27 mouse cellular contexts compared by ENCODE assay signal in genomic region chr13:98296072-98296471, GRCm38 (mm10). TPM values are rescaled to one million over a fixed set of nuclear protein-coding genes. Genes with fewer than 3 reads are reported as not detected.
DNase-seq lines count a peak whose midpoint lies in the region; ATAC-seq and TF ChIP-seq lines count a peak whose summit lies in the region.
"Had no signal": no experiment of that assay in that cellular context is flagged by ENCODE, and none has a peak within 500 bp of the region (broad histone marks: within the 10 kb centered on the region; RNA-seq: fewer than 3 reads in every experiment).

No protein-coding gene starts in this region.

- no peaks in the 10 kb centered on the region for H3K36me3 ChIP-seq in E14TG2a.4 (ENCODE audit: insufficient read depth, low read length)
- H3K36me3 ChIP-seq in stomach, embryonic 14.5 days (ENCODE audit: control insufficient read depth, insufficient read depth, low read length), result no peaks in the 10 kb centered on the region
- H3K36me3 ChIP-seq: forebrain, embryonic 12.5 days; G1E; heart, embryonic 15.5 days; kidney, embryonic 15.5 days; limb, embryonic 13.5 days; liver, embryonic 15.5 days; neural tube, embryonic 12.5 days had no signal

- H3K27me3 ChIP-seq in E14TG2a.4 (ENCODE audit: insufficient read depth, low read length), result no peaks in the 10 kb centered on the region
- no peaks in the 10 kb centered on the region for H3K27me3 ChIP-seq in stomach, embryonic 14.5 days (ENCODE audit: control insufficient read depth, insufficient read depth, low read length)
- H3K27me3 ChIP-seq: forebrain, embryonic 12.5 days; heart, embryonic 15.5 days; limb, embryonic 13.5 days; liver, embryonic 15.5 days; neural tube, embryonic 12.5 days had no signal

- peaks cover 42% of the 10 kb centered on the region for H3K4me1 ChIP-seq in E14TG2a.4 (replicated peaks; ENCODE audit: low read depth, low read length)
- H3K4me1 ChIP-seq in stomach, embryonic 14.5 days (ENCODE audit: control insufficient read depth, insufficient read depth, low read length), result no peaks in the 10 kb centered on the region
- H3K4me1 ChIP-seq: forebrain, embryonic 12.5 days; kidney, embryonic 15.5 days; limb, embryonic 13.5 days; liver, embryonic 15.5 days; neural tube, embryonic 12.5 days had no signal

- no peak overlapping the region for H3K4me2 ChIP-seq in stomach, embryonic 14.5 days (replicated peaks; ENCODE audit: low read depth, low read length)
- H3K4me2 ChIP-seq: forebrain, embryonic 12.5 days; heart, embryonic 15.5 days; kidney, embryonic 15.5 days; limb, embryonic 13.5 days; liver, embryonic 15.5 days; neural tube, embryonic 12.5 days had no signal

- no peak overlapping the region for H3K9ac ChIP-seq in stomach, embryonic 14.5 days (replicated peaks; ENCODE audit: low read depth, low read length)
- H3K9ac ChIP-seq: forebrain, embryonic 12.5 days; heart, embryonic 15.5 days; kidney, embryonic 15.5 days; limb, embryonic 13.5 days; liver, embryonic 15.5 days; neural tube, embryonic 12.5 days had no signal

- DNase-seq in layer of hippocampus, adult 2 months (ENCODE audit: low spot score in 2 of 2), result no peak
- DNase-seq in layer of hippocampus, postnatal 36 days, result no peak
- peak; percentile 59 for DNase-seq in R1 (ENCODE audit: low read depth, low spot score)
- no peak for DNase-seq in retina, postnatal 1 day
- no peak for DNase-seq in adrenal gland, postnatal 4 days (ENCODE audit: low spot score in 2 of 2)
- DNase-seq: adrenal gland, adult 8-10 months; cerebellum, adult 18-20 months; gastrocnemius, postnatal 10 days; heart, adult 2 months; lung, postnatal 36 days; right cerebral cortex, postnatal 14 days; thymus, adult 18-20 months had no signal

- no peak for TF ChIP-seq CTCF in layer of hippocampus, adult 2 months (conservative IDR thresholded peaks at IDR 0.05)
- TF ChIP-seq CTCF in E14TG2a.4 (conservative IDR thresholded peaks at IDR 0.05; ENCODE audit: low read length), result no peak

- H3K9me3 ChIP-seq in E14TG2a.4 (ENCODE audit: low read length), result peaks cover 10% of the 10 kb centered on the region
- no peaks in the 10 kb centered on the region for H3K9me3 ChIP-seq in stomach, embryonic 14.5 days (ENCODE audit: control insufficient read depth, low read depth, low read length)
- H3K9me3 ChIP-seq: forebrain, embryonic 12.5 days; heart, embryonic 15.5 days; kidney, embryonic 15.5 days; liver, embryonic 15.5 days; neural tube, embryonic 12.5 days had no signal

- peak; percentile 73; the same call in 1 of the 2 replicates for ATAC-seq in stomach, embryonic 14.5 days (ENCODE audit: insufficient number of reproducible peaks, insufficient read depth, low FRiP score, low read depth)

- H3K27ac ChIP-seq in layer of hippocampus, adult 2 months, result peak overlapping the region; percentile 46; the same call in 1 of the 2 replicates
- peak overlapping the region; percentile 58; the same call in 1 of the 2 replicates for H3K27ac ChIP-seq in stomach, embryonic 14.5 days (ENCODE audit: low read length)
- H3K27ac ChIP-seq: forebrain, embryonic 12.5 days; heart, adult 2 months; heart, embryonic 15.5 days; kidney, embryonic 15.5 days; limb, embryonic 13.5 days; liver, embryonic 15.5 days; neural tube, embryonic 12.5 days had no signal

- H3K4me3 ChIP-seq in layer of hippocampus, adult 2 months, result no peak overlapping the region
- H3K4me3 ChIP-seq in E14TG2a.4 (replicated peaks; ENCODE audit: low read length), result 0 out of 2 replicates have a peak overlapping the region, but pooled peaks have one; percentile 17
- no peak overlapping the region for H3K4me3 ChIP-seq in stomach, embryonic 14.5 days (ENCODE audit: low read depth, low read length)
- H3K4me3 ChIP-seq: forebrain, embryonic 12.5 days; heart, adult 2 months; heart, embryonic 15.5 days; kidney, embryonic 15.5 days; limb, embryonic 13.5 days; liver, embryonic 15.5 days; neural tube, embryonic 12.5 days had no signal

- WGBS in stomach, embryonic 14.5 days, result 43% methylated on average over 5 of the region's 5 CpGs

RNA-seq across cellular contexts. Expression of gene Gm21976, which starts 16.4 kb away (rescaled TPM):
- not detected for total RNA-seq in layer of hippocampus, adult 2 months (2021)
- total RNA-seq in layer of hippocampus, postnatal 36 days (2021), result not detected
- polyA plus RNA-seq in stomach, embryonic 14.5 days (2014; fragmentation: Nextera tagmentation; extraction: Ambion mirVana), result not detected in 2 replicates
- total RNA-seq in adrenal gland, postnatal 4 days (2021), result not detected
- total RNA-seq: adrenal gland, adult 8-10 months; common myeloid progenitor, adult 5-6 weeks; G1E; gastrocnemius, postnatal 10 days; heart, adult 2 months; layer of hippocampus, adult 18-20 months; monocyte, adult 5-6 weeks had no signal
- polyA plus RNA-seq: forebrain, embryonic 12.5 days; frontal cortex, adult 2 months; G1E; heart, adult 2 months; heart, embryonic 15.5 days; hindbrain, embryonic 11.5 days; kidney, embryonic 15.5 days; limb, embryonic 13.5 days; liver, embryonic 15.5 days; neural tube, embryonic 12.5 days; spleen, adult 2 months had no signal

RNA-seq across cellular contexts. Expression of gene Btf3, which starts 20.7 kb away (rescaled TPM):
- 100 to 1,000 TPM; 198 TPM for total RNA-seq in layer of hippocampus, adult 2 months (2021)
- total RNA-seq in layer of hippocampus, postnatal 36 days (2021), result 100 to 1,000 TPM; 187 to 191 TPM
- polyA plus RNA-seq in stomach, embryonic 14.5 days (2014; fragmentation: Nextera tagmentation; extraction: Ambion mirVana), result 666 and 685 TPM in 2 replicates
- 100 to 1,000 TPM; 464 TPM for total RNA-seq in adrenal gland, postnatal 4 days (2021)

RNA-seq across cellular contexts. Expression of gene Ankra2, which starts 33.2 kb away (rescaled TPM):
- total RNA-seq in layer of hippocampus, adult 2 months (2021), result 10 to 100 TPM; 50.0 to 50.4 TPM
- 10 to 100 TPM; 48.0 to 51.0 TPM for total RNA-seq in layer of hippocampus, postnatal 36 days (2021)
- polyA plus RNA-seq in stomach, embryonic 14.5 days (2014; fragmentation: Nextera tagmentation; extraction: Ambion mirVana), result 33.2 and 33.9 TPM in 2 replicates
- total RNA-seq in adrenal gland, postnatal 4 days (2021), result 10 to 100 TPM; 35.3 to 36.2 TPM

RNA-seq across cellular contexts. Expression of gene Utp15, which starts 33.2 kb away (rescaled TPM):
- total RNA-seq in layer of hippocampus, adult 2 months (2021), result 10 to 100 TPM; 21.5 to 22.5 TPM
- 10 to 100 TPM; 20.6 to 20.7 TPM for total RNA-seq in layer of hippocampus, postnatal 36 days (2021)
- polyA plus RNA-seq in stomach, embryonic 14.5 days (2014; fragmentation: Nextera tagmentation; extraction: Ambion mirVana), result 33.9 and 34.0 TPM in 2 replicates
- total RNA-seq in adrenal gland, postnatal 4 days (2021), result 10 to 100 TPM; 26.0 to 29.6 TPM

RNA-seq across cellular contexts. Expression of gene Foxd1, which starts 58.0 kb away (rescaled TPM):
- total RNA-seq in layer of hippocampus, adult 2 months (2021), result 1 to 10 TPM in 1 of 2 experiments, under 1 TPM in 1; 0.69 to 1.2 TPM
- 1 to 10 TPM in 1 of 2 experiments, under 1 TPM in 1; 0.65 to 1.4 TPM for total RNA-seq in layer of hippocampus, postnatal 36 days (2021)
- not detected in 2 replicates for polyA plus RNA-seq in stomach, embryonic 14.5 days (2014; fragmentation: Nextera tagmentation; extraction: Ambion mirVana)
- 1 to 10 TPM; 2.3 to 3.7 TPM for total RNA-seq in adrenal gland, postnatal 4 days (2021)
- total RNA-seq: common myeloid progenitor, adult 5-6 weeks; monocyte, adult 5-6 weeks had no signal
- polyA plus RNA-seq: G1E; heart, embryonic 15.5 days; liver, embryonic 15.5 days; spleen, adult 2 months had no signal
